Mouse (Mus musculus) liver, postnatal 0 days (tissue): Measurements from ENCODE around the gene Morn5.

Experiments used
- CTCF ChIP-seq: sonication (generic); IDR thresholded peaks from 2 replicates; pipeline ENCODE4 v1.5.1; 2016; ENCODE audit warnings: antibody characterized with exemption, low read depth
- EP300 ChIP-seq: IDR thresholded peaks from 2 replicates; pipeline ENCODE4 v1.6.1; 2016; ENCODE audit warnings: antibody characterized with exemption, low read depth, mild to moderate bottlenecking

DNA sequence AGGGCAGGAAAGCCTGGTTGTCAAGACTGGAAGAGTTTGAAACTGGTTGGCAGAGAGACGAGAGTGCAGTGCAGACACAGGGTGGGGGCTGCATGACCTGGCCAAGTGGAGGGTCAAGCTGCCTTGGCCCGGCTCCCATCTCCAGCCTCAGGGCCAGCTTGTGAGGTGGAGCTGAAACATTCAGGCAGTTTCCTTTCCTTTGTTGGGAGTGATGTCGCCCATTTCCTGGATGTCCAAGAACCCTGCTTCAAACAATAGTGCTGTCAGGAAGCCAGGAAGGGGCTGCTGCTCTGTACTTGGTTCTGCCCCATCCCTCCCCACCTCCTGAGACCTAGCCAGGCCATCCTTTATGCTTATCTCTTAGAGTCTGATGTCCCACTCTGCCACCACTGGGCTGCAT lies 26.0 kb upstream of the Morn5 start:
- TF ChIP-seq CTCF = no peak
- TF ChIP-seq EP300 = no peak
